Mouse (Mus musculus) forebrain, embryonic 16.5 days (tissue): ENCODE results near the gene Tpk1. TPM values are rescaled to one million over a fixed set of nuclear protein-coding genes. Genes with fewer than 3 reads are reported as not detected.
A peak's percentile ranks its signal among the peaks of the same experiment; 100 is the strongest.

Experiments
- ATAC-seq: fragments of 200-750 bp; cut with Nextera tagmentation; 2 replicates; pipeline ENCODE4 v1.8.0; 2017; ENCODE audit warnings: mild to moderate bottlenecking, moderate library complexity
- H3K27ac ChIP-seq: fragments of 300-500 bp; sonication (generic); 2 replicates; pipeline ENCODE4 v1.5.1; 2014; ENCODE audit warnings: low read length, control low read depth
- H3K27me3 ChIP-seq: fragments of 300-500 bp; sonication (generic); replicated peaks from 2 replicates; pipeline ENCODE4 v1.6.1; 2014; ENCODE audit warnings: low read length; ENCODE audit not compliant: control insufficient read depth, insufficient read depth
- H3K36me3 ChIP-seq: fragments of 300-500 bp; sonication (generic); 2 replicates; pipeline ENCODE4 v1.6.1; 2014; ENCODE audit not compliant: control insufficient read depth, insufficient read depth
- H3K4me1 ChIP-seq: fragments of 300-500 bp; sonication (generic); replicated peaks from 2 replicates; pipeline ENCODE4 v1.6.1; 2014; ENCODE audit warnings: low read length; ENCODE audit not compliant: control insufficient read depth, insufficient read depth
- H3K4me2 ChIP-seq: fragments of 300-500 bp; sonication (generic); 2 replicates; pipeline ENCODE4 v1.6.1; 2014; ENCODE audit warnings: mild to moderate bottlenecking, low read length, control low read depth
- H3K4me3 ChIP-seq: fragments of 300-500 bp; sonication (generic); replicated peaks from 2 replicates; pipeline ENCODE4 v1.5.1; 2014; ENCODE audit warnings: mild to moderate bottlenecking, low read length, control low read depth
- H3K9ac ChIP-seq: fragments of 300-500 bp; sonication (generic); replicated peaks from 2 replicates; pipeline ENCODE4 v1.6.1; 2014; ENCODE audit warnings: low read depth, low read length, control low read depth
- H3K9me3 ChIP-seq: fragments of 300-500 bp; sonication (generic); 2 replicates; pipeline ENCODE4 v1.6.1; 2016; ENCODE audit warnings: low read length; ENCODE audit not compliant: control insufficient read depth
- WGBS: fragments of 180-500 bp; shearing (Covaris S2); extraction: QIAGEN DNeasy Blood & Tissue Kit; methylation state at CpG from one replicate; pipeline ENCODE4 v1.1.7; 2014; 5-methylcytosine and 5-hydroxymethylcytosine counted together
- polyA plus RNA-seq: library from polyadenylated mRNA; unstranded; fragments of >200 nt; fragmentation: Nextera tagmentation; extraction: Ambion mirVana; gene quantifications from 2 replicates; pipeline ENCODE4 v1.2.1, GENCODE M21; 2015

The Tpk1 gene
- polyA plus RNA-seq, 1 experiment from 2014 or later, result 8.1 TPM

GRCm38 (mm10) chr6:43442191-43442590 is 223.9 kb downstream of the Tpk1 start:
- WGBS, result 88% methylated on average over 3 of the region's 3 CpGs
- H3K27me3 ChIP-seq, result no peaks in the 10 kb centered on the region

GRCm38 (mm10) chr6:43435987-43436541 is 230.0 kb downstream of the Tpk1 start:
- no peak overlapping the region for H3K27ac ChIP-seq
- ATAC-seq, result peak; percentile 78
- WGBS, result 51% methylated on average over 2 of the region's 2 CpGs

More at GRCm38 (mm10) chr6:43442191-43442590, 223.9 kb downstream of the Tpk1 start:
- Histone ChIP-seq H3K36me3 (no peaks in the 10 kb centered on the region), H3K4me1 (no peaks in the 10 kb centered on the region), H3K9ac (no peak overlapping the region), H3K27ac (no peak overlapping the region), H3K9me3 (no peaks in the 10 kb centered on the region), H3K4me2 (no peak overlapping the region), H3K4me3 (no peak overlapping the region)
- no peak for ATAC-seq

GRCm38 (mm10) chr6:43434365-43434764 is 231.7 kb downstream of the Tpk1 start:
- no peak for ATAC-seq
- Histone ChIP-seq H3K4me3 (no peak overlapping the region), H3K27me3 (no peaks in the 10 kb centered on the region), H3K4me1 (no peaks in the 10 kb centered on the region), H3K27ac (no peak overlapping the region), H3K9ac (no peak overlapping the region), H3K4me2 (no peak overlapping the region), H3K36me3 (no peaks in the 10 kb centered on the region), H3K9me3 (no peaks in the 10 kb centered on the region)
- 82% methylated on average over 1 of the region's 1 CpGs for WGBS

More at GRCm38 (mm10) chr6:43435987-43436541, 230.0 kb downstream of the Tpk1 start:
- Histone ChIP-seq H3K36me3 (no peaks in the 10 kb centered on the region), H3K4me2 (no peak overlapping the region), H3K9me3 (no peaks in the 10 kb centered on the region), H3K4me1 (no peaks in the 10 kb centered on the region), H3K27me3 (no peaks in the 10 kb centered on the region), H3K4me3 (no peak overlapping the region), H3K9ac (no peak overlapping the region)

- Histone ChIP-seq H3K4me2 (no peak overlapping the region), H3K9ac (no peak overlapping the region), H3K27ac (no peak overlapping the region), H3K27me3 (no peaks in the 10 kb centered on the region), H3K9me3 (no peaks in the 10 kb centered on the region), H3K4me3 (no peak overlapping the region), H3K36me3 (no peaks in the 10 kb centered on the region), H3K4me1 (peaks cover 2% of the 10 kb centered on the region; the same call in 1 of the 2 replicates)
- ATAC-seq, result no peak
- 54% methylated on average over 4 of the region's 4 CpGs for WGBS
Observed at GRCm38 (mm10) chr6:43424978-43425377, 241.1 kb downstream of the Tpk1 start.

GRCm38 (mm10) chr6:43420358-43420979 is 245.6 kb downstream of the Tpk1 start:
- H3K36me3 ChIP-seq, result no peaks in the 10 kb centered on the region
- no peak overlapping the region for H3K4me2 ChIP-seq
- no peak overlapping the region for H3K9ac ChIP-seq
- peaks cover under 1% of the 10 kb centered on the region; the same call in 1 of the 2 replicates for H3K4me1 ChIP-seq
- H3K9me3 ChIP-seq, result no peaks in the 10 kb centered on the region
- WGBS, result 84% methylated on average over 7 of the region's 7 CpGs
- ATAC-seq, result no peak
- H3K27me3 ChIP-seq, result no peaks in the 10 kb centered on the region
- no peak overlapping the region for H3K4me3 ChIP-seq
- no peak overlapping the region for H3K27ac ChIP-seq

GRCm38 (mm10) chr6:43408949-43409348 is 257.1 kb downstream of the Tpk1 start:
- Histone ChIP-seq H3K9ac (no peak overlapping the region), H3K4me3 (no peak overlapping the region), H3K27ac (no peak overlapping the region), H3K4me2 (no peak overlapping the region), H3K9me3 (no peaks in the 10 kb centered on the region), H3K4me1 (no peaks in the 10 kb centered on the region), H3K36me3 (no peaks in the 10 kb centered on the region), H3K27me3 (no peaks in the 10 kb centered on the region)
- ATAC-seq, result no peak
- 89% methylated on average over 1 of the region's 1 CpGs for WGBS

- Histone ChIP-seq H3K9ac (no peak overlapping the region), H3K4me1 (no peaks in the 10 kb centered on the region), H3K9me3 (no peaks in the 10 kb centered on the region), H3K27ac (no peak overlapping the region), H3K4me2 (no peak overlapping the region), H3K4me3 (no peak overlapping the region), H3K36me3 (no peaks in the 10 kb centered on the region), H3K27me3 (no peaks in the 10 kb centered on the region)
- WGBS, result 80% methylated on average over 3 of the region's 3 CpGs
- ATAC-seq, result no peak
Observed at GRCm38 (mm10) chr6:43403076-43403475, 263.0 kb downstream of the Tpk1 start.

GRCm38 (mm10) chr6:43402219-43402997 is 263.7 kb downstream of the Tpk1 start:
- ATAC-seq, result no peak
- Histone ChIP-seq H3K4me1 (no peaks in the 10 kb centered on the region), H3K27ac (no peak overlapping the region), H3K9ac (no peak overlapping the region), H3K4me3 (no peak overlapping the region), H3K4me2 (no peak overlapping the region), H3K27me3 (no peaks in the 10 kb centered on the region), H3K9me3 (no peaks in the 10 kb centered on the region), H3K36me3 (no peaks in the 10 kb centered on the region)
- WGBS, result 73% methylated on average over 6 of the region's 6 CpGs

GRCm38 (mm10) chr6:43396426-43396825 is 269.7 kb downstream of the Tpk1 start:
- no peaks in the 10 kb centered on the region for H3K4me1 ChIP-seq
- H3K27ac ChIP-seq, result no peak overlapping the region
- 86% methylated on average over 1 of the region's 1 CpGs for WGBS

More at GRCm38 (mm10) chr6:43396426-43396825, 269.7 kb downstream of the Tpk1 start:
- no peak overlapping the region for H3K9ac ChIP-seq
- no peak overlapping the region for H3K4me3 ChIP-seq
- no peaks in the 10 kb centered on the region for H3K27me3 ChIP-seq
- H3K36me3 ChIP-seq, result no peaks in the 10 kb centered on the region
- no peak for ATAC-seq
- H3K9me3 ChIP-seq, result no peaks in the 10 kb centered on the region
- H3K4me2 ChIP-seq, result no peak overlapping the region
